Mouse (Mus musculus): ENCODE data around the gene Stk11ip. TPM values are rescaled to one million over a fixed set of nuclear protein-coding genes. Genes with fewer than 3 reads are reported as not detected.

The Stk11ip gene
- polyA plus RNA-seq, 1 experiment from 2014 or later, result 11.3 TPM

DNA sequence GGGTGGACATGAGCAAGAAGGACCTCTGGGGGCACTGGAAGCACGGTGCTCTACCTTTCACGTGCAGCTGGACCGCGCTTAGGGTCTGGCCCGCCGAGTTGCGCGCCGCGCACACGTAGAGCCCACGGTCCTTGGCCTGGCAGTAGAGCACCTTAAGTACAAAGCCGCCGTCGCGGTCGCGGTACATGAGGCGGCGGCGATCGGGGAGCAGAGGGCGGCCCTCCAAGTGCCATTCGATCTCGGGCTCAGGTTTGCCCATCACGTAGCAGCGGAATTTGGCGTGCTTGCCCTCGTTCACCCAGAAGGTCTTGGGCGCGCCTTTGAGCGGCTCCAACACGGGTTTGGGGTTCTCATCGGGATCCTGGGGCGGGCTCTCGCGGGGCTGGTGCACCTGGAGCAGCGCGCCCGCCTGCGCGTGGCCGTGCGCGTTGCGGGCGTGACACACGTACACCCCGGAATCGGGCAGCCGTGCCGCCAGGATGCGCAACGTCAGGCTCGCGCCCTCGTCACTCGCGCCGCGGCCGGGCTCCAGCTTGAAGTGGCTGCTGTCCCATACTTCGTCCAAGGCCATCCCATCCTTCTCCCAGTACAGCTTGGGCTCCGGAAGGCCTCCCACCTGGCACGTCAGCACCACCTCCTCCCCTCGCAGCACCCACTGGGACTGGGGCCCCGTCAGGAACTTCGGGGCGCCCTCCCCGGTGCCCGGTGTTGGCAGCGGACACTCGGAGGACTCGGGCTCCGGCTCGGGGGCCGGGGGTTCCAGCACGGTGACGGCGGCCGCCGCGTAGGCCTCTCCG, 16.0 kb upstream of the Stk11ip start:
- peak overlapping the region; percentile 100 for H3K27ac ChIP-seq (replicated peaks)
- WGBS, result under 1% methylated on average over 84 of the region's 84 CpGs
- peak overlapping the region; percentile 97 for H3K4me3 ChIP-seq
- H3K9ac ChIP-seq, result peak overlapping the region; percentile 100
- H3K27me3 ChIP-seq (replicated peaks), result no peaks in the 10 kb centered on the region
- peaks cover 46% of the 10 kb centered on the region for H3K36me3 ChIP-seq
- H3K4me1 ChIP-seq, result peaks cover 55% of the 10 kb centered on the region
- peak overlapping the region; percentile 91 for H3K4me2 ChIP-seq
- ATAC-seq (ENCODE audit: extremely low read depth, insufficient number of reproducible peaks, low FRiP score, low TSS enrichment), result 0 out of 2 replicates have a peak, but pooled peaks have one; percentile 26
- no peaks in the 10 kb centered on the region for H3K9me3 ChIP-seq

DNA sequence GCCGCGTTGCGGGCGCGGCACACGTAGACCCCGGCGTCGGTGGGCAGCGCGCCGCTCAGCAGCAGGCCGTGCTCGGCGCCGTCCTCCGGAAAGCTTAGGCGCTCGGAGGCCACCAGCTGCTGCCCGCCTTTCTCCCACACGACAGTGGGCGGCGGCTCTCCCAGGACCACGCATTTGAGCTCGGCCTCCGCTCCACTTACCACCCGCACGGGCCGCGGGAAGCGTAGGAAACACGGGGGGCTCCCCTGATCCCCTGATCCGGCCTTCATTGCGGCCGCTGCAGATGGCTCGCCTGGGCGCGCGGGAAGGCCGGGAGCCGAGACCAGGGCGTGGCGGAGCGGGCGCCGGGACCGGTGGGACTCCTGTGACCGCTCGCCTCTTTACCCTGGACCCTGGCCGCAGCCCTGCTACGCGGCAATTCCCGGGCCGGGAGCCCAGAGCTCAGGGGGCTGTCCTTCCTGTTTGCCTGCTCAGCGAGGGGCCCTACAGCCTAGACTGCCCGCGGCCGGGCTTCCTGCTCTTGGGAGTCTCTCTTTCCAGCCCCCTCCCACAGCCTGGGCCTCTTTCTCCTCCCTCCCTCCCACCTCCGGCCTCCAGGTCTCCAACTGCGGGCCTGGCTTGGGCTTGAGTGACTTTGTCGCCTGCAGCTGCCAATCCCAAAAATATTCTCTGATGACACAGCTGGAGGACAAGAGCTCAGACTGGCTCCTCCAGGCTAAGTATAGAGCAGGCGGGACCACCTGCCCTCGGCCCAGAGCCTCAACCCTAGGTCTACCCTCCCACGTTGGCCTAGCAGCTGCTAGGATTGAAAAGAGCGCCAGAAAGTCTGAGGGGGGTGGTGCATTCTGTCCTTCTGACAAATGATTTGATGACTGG, 15.1 kb upstream of the Stk11ip start, which contains the start of gene Obsl1:
Obsl1 (minus strand) TSS at position 497 of the 876 bp plus-strand sequence.
- under 1% methylated on average over 65 of the region's 65 CpGs for WGBS
- H3K4me3 ChIP-seq, result peak within 1 kb of the TSS; percentile 97
- H3K27ac ChIP-seq (replicated peaks), result peak within 1 kb of the TSS; percentile 100
- peak within 1 kb of the TSS; percentile 91 for H3K4me2 ChIP-seq
- ATAC-seq (ENCODE audit: extremely low read depth, insufficient number of reproducible peaks, low FRiP score, low TSS enrichment), result peak; percentile 81
- H3K9ac ChIP-seq, result peak within 1 kb of the TSS; percentile 100
- peaks cover 38% of the 10 kb centered on the region for H3K36me3 ChIP-seq
- H3K27me3 ChIP-seq (replicated peaks), result no peaks in the 10 kb centered on the region
- H3K9me3 ChIP-seq, result no peaks in the 10 kb centered on the region
- peaks cover 63% of the 10 kb centered on the region for H3K4me1 ChIP-seq

DNA sequence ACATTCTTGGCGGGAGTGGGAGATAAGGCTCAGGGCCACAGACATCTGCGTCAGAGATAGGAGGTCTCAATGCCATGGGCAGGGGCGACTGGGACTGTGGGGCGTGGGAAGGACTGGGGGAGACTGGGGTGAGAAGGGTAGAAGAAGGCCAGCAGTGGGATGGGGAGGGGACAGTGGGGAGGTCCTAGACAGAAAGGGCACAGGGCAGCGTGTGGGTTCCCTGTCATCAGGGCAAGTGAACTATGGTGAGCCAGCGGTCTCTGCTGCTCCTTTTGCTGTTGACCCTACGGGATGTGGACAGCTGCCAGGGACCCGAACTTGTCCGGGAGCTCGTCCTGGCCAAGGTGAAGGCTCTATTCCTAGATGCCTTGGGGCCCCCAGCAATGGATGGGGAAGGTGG, 14.3 kb upstream of the Stk11ip start, which contains the start of gene Inha:
Inha (plus strand) TSS at position 72 of the 400 bp plus-strand sequence.
- Histone ChIP-seq H3K27ac (replicated peaks) (peak within 1 kb of the TSS; percentile 100), H3K4me3 (peak within 1 kb of the TSS; percentile 97), H3K4me2 (peak within 1 kb of the TSS; percentile 91), H3K9me3 (no peaks in the 10 kb centered on the region), H3K9ac (peak within 1 kb of the TSS; percentile 100), H3K4me1 (peaks cover 71% of the 10 kb centered on the region), H3K36me3 (peaks cover 30% of the 10 kb centered on the region), H3K27me3 (replicated peaks) (no peaks in the 10 kb centered on the region)
- WGBS, result 24% methylated on average over 10 of the region's 10 CpGs
- ATAC-seq (ENCODE audit: extremely low read depth, insufficient number of reproducible peaks, low FRiP score, low TSS enrichment), result no peak

DNA sequence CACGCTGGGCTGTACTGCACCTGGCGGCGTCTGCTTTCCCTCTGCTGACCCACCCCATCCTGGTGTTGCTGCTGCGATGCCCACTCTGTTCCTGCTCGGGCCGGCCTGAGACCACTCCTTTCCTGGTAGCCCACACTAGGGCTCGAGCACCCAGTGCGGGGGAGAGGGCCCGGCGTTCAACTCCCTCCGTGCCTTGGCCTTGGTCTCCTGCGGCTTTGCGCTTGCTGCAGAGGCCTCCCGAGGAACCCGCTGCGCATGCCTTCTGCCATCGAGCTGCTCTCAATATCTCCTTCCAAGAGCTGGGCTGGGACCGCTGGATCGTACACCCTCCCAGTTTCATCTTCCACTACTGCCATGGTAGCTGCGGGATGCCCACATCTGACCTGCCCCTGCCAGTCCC, 11.7 kb upstream of the Stk11ip start:
- peak overlapping the region; percentile 96 for H3K27ac ChIP-seq (replicated peaks)
- peaks cover 66% of the 10 kb centered on the region for H3K4me1 ChIP-seq
- H3K36me3 ChIP-seq, result peaks cover 4% of the 10 kb centered on the region; the same call in 1 of the 2 replicates
- 0 out of 2 replicates have a peak overlapping the region, but pooled peaks have one; percentile 10 for H3K4me2 ChIP-seq
- ATAC-seq (ENCODE audit: extremely low read depth, insufficient number of reproducible peaks, low FRiP score, low TSS enrichment), result no peak
- H3K27me3 ChIP-seq (replicated peaks), result no peaks in the 10 kb centered on the region
- no peak overlapping the region for H3K4me3 ChIP-seq
- WGBS, result 42% methylated on average over 20 of the region's 20 CpGs
- peak overlapping the region; percentile 50; the same call in 1 of the 2 replicates for H3K9ac ChIP-seq
- no peaks in the 10 kb centered on the region for H3K9me3 ChIP-seq

DNA sequence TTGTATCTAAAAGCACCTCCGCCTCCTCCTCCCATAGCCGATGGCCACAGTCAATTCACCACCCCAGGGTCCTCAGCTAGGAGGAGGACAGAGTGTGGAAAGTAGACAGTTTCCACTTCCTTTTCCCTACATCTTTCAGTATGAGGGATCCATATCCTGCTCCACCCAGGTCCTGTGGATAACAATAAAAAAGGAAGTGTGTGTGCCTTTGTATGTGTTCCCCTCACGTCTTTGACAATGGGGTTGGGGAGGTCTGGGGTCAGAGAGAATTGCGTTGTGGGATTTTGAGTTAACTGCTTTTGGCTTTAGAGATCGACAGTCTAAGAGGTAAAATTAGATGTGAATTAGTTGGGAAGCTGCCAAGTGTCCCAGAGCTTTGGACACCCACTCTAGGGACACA, 11.2 kb upstream of the Stk11ip start:
- H3K27ac ChIP-seq (replicated peaks), result peak overlapping the region; percentile 96
- no peak overlapping the region for H3K4me3 ChIP-seq
- H3K27me3 ChIP-seq (replicated peaks), result no peaks in the 10 kb centered on the region
- ATAC-seq (ENCODE audit: extremely low read depth, insufficient number of reproducible peaks, low FRiP score, low TSS enrichment), result no peak
- no peaks in the 10 kb centered on the region for H3K9me3 ChIP-seq
- WGBS, result 48% methylated on average over 5 of the region's 5 CpGs
- peak overlapping the region; percentile 10; the same call in 1 of the 2 replicates for H3K4me2 ChIP-seq
- H3K36me3 ChIP-seq, result no peaks in the 10 kb centered on the region
- peaks cover 65% of the 10 kb centered on the region for H3K4me1 ChIP-seq
- H3K9ac ChIP-seq, result 0 out of 2 replicates have a peak overlapping the region, but pooled peaks have one; percentile 50

DNA sequence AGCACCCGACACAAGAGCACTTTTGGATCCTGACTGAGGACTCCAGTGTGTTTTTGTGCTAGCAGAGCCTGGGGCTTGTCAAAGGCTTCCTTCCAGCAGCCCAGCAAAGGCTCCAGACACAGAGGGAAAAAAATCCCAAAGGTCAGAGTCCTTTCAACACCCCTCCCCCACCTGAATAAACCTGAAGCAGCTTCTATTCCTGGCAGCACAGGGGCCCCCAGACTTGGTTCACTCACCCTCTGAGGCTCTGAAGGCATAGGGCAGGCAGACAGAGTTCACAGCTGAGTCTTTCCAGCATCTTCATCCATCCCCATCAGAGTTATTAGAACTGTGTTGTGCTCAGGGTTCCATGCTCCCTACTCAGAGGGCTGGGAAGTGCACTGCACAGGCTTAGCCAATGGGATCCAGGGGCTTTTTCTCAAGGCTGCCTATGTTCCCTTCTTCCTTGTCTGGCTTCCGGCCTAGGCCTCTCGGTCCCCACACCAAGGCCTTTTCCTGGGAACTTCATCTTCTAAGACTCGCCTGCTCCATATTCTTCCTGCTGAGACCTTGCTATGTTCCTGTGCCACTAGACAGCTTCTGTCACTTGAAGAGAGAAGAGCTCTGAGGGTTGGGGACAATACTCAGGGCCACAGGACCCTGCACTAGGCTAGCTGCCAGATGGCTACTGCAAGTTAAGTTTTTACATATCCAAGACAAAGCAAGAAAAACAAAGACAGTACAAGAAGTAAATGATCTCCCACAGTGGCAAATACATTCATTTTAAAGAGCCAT, 9.7 kb upstream of the Stk11ip start:
- WGBS, result 26% methylated on average over 4 of the region's 4 CpGs
- Histone ChIP-seq H3K9ac (peak overlapping the region; percentile 4), H3K27me3 (replicated peaks) (no peaks in the 10 kb centered on the region), H3K4me3 (no peak overlapping the region), H3K4me1 (peaks cover 73% of the 10 kb centered on the region), H3K36me3 (no peaks in the 10 kb centered on the region), H3K9me3 (no peaks in the 10 kb centered on the region), H3K27ac (replicated peaks) (peak overlapping the region; percentile 96), H3K4me2 (peak overlapping the region; percentile 4; the same call in 1 of the 2 replicates)
- peak; percentile 26; the same call in 1 of the 2 replicates for ATAC-seq (ENCODE audit: extremely low read depth, insufficient number of reproducible peaks, low FRiP score, low TSS enrichment)

DNA sequence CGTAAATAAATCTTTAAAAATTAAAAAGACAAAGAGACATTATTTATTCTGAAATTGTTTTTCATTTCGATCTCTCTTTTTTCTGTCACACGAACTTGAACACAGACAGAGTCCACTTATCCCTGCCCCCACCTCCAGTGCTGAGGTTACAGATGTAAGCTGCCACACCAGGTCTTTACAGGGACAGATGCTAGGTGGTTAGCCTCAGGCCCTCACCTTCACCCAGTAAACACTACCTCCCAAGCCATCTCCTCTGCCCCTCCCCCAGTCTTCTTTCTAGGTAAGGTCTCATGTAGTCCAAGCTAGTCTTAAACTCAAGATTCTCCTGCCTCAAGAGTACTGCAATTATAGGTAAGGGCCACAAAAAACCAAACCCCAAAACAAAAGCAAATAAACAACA, 8.8 kb upstream of the Stk11ip start:
- no peak for ATAC-seq (ENCODE audit: extremely low read depth, insufficient number of reproducible peaks, low FRiP score, low TSS enrichment)
- Histone ChIP-seq H3K36me3 (no peaks in the 10 kb centered on the region), H3K4me2 (no peak overlapping the region), H3K27me3 (replicated peaks) (no peaks in the 10 kb centered on the region), H3K9me3 (no peaks in the 10 kb centered on the region), H3K4me3 (no peak overlapping the region), H3K9ac (no peak overlapping the region), H3K4me1 (peaks cover 73% of the 10 kb centered on the region), H3K27ac (replicated peaks) (peak overlapping the region; percentile 96)
- WGBS, result 81% methylated on average over 3 of the region's 3 CpGs

DNA sequence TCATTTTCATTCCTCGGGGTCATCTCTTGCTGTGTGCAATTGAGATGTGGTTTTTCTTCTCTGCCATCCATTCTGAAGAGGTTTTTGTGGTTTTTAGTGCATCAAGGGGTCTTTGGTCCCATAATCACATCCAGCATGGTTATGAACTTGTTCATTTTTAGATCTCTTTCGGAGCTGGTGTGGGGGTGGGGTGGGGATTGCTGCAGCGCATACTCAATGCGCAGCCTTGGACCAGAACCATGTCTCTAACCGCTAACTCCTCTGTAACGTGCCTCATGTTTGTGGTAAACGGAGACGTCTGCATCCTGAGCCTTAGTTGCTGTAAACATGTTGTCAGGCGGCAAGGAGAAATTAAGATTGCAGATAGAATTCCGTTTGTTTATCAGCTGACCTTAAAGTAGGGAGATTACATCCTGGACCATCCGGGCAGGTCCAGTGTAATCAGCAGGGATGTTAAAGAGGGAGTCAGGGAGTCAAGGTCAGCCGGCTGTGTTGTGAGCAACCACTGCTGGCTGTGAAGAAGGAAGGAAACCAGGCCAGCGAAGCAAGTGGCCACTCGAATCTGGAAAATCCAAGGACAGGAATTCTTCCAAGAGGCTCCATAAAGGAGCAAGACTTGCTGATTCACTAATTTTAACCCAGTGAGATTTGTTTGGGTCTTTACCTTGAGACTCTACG, 4.5 kb upstream of the Stk11ip start:
- Histone ChIP-seq H3K9ac (0 out of 2 replicates have a peak overlapping the region, but pooled peaks have one; percentile 44), H3K4me2 (no peak overlapping the region), H3K4me3 (no peak overlapping the region), H3K9me3 (no peaks in the 10 kb centered on the region), H3K36me3 (no peaks in the 10 kb centered on the region), H3K27me3 (replicated peaks) (no peaks in the 10 kb centered on the region), H3K27ac (replicated peaks) (peak overlapping the region; percentile 70), H3K4me1 (peaks cover 68% of the 10 kb centered on the region)
- no peak for ATAC-seq (ENCODE audit: extremely low read depth, insufficient number of reproducible peaks, low FRiP score, low TSS enrichment)
- WGBS, result 45% methylated on average over 15 of the region's 15 CpGs

DNA sequence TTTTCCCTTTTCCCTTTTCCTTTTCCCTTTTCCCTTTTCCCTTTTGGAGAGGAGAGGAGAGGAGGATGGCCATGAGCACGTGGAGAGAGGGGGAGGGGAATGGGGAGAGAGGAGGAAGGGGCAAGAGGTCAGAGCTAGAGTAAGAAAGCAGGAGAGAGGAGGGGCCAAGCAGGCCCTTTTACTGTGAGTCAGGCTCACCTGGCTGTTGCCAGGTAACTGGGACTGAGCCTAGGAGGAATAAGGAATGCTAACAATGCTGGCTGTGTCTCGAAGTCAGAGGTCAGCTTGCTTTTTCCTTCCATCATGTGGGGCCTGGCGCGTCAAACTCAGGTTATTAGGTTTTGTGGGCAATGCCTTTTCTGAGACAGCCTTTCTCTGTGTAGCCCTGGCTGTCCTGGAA, 3.3 kb upstream of the Stk11ip start:
- no peak overlapping the region for H3K4me3 ChIP-seq
- H3K4me2 ChIP-seq, result no peak overlapping the region
- no peaks in the 10 kb centered on the region for H3K9me3 ChIP-seq
- H3K4me1 ChIP-seq, result peaks cover 63% of the 10 kb centered on the region
- no peak for ATAC-seq (ENCODE audit: extremely low read depth, insufficient number of reproducible peaks, low FRiP score, low TSS enrichment)
- 49% methylated on average over 4 of the region's 4 CpGs for WGBS
- no peaks in the 10 kb centered on the region for H3K27me3 ChIP-seq (replicated peaks)
- no peaks in the 10 kb centered on the region for H3K36me3 ChIP-seq
- H3K27ac ChIP-seq (replicated peaks), result peak overlapping the region; percentile 28; the same call in 1 of the 2 replicates
- no peak overlapping the region for H3K9ac ChIP-seq

DNA sequence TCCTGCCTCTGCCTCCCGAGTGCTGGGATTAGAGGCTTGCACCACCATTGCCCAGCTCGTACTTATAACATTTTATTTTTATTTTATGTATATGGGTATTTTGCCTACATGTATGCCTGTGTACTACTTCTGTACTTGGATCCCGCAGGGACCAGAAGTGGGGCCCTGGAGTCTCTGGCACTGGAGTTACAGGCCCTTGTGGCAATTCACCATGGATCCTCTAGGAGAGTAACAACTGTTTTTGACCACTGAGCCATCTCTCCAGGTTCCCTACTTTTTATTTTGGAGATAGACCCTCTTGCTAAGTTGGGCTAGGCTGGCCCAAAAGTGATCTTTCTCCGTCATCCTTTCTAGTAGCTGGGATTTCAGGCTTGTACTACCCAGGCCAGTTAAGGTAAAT, 2.9 kb upstream of the Stk11ip start:
- no peak for ATAC-seq (ENCODE audit: extremely low read depth, insufficient number of reproducible peaks, low FRiP score, low TSS enrichment)
- Histone ChIP-seq H3K27me3 (replicated peaks) (no peaks in the 10 kb centered on the region), H3K27ac (replicated peaks) (peak overlapping the region; percentile 28; the same call in 1 of the 2 replicates), H3K4me1 (peaks cover 59% of the 10 kb centered on the region), H3K4me2 (no peak overlapping the region), H3K9me3 (no peaks in the 10 kb centered on the region), H3K4me3 (no peak overlapping the region), H3K9ac (no peak overlapping the region), H3K36me3 (no peaks in the 10 kb centered on the region)
- 92% methylated on average over 4 of the region's 4 CpGs for WGBS
